ENCODE assay signal across 23 mouse cellular contexts in the genomic region with DNA sequence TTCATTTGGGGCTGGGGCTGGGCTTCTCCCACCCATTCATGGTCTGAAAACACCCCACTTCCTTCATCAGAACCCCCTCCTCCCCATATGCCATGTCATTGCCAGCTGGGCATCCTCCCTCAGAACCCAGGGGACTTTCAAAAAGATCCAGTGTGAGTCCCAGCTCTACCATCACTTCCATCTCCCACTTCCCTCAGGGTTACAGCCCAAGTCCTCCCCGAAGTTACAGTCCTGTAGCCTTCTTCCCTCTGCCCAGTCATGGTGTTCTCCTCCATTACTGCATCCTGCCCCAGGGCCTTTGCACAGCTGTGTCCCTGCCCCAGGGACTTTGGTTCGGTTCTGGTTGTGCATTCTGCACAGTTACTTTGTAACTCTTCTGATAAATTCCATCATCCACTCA. TPM values are rescaled to one million over a fixed set of nuclear protein-coding genes. Genes with fewer than 3 reads are reported as not detected.
DNase-seq lines count a peak whose midpoint lies in the region; ATAC-seq lines count a peak whose summit lies in the region.
"Had no signal": no experiment of that assay in that cellular context is flagged by ENCODE, and none has a peak within 500 bp of the region (broad histone marks: within the 10 kb centered on the region; RNA-seq: fewer than 3 reads in every experiment).

No protein-coding gene starts in this region.

- intact Hi-C loops in gastrocnemius, postnatal 36 days (cut with DNase I), result loop anchor here (5.0 kb wide), 1 partner anchor 167 kb away; no protein-coding TSS in a partner anchor

- no peak overlapping the region for H3K4me2 ChIP-seq in midbrain, embryonic 11.5 days
- H3K4me2 ChIP-seq in midbrain, embryonic 15.5 days, result no peak overlapping the region
- H3K4me2 ChIP-seq in kidney, embryonic 14.5 days (replicated peaks; ENCODE audit: low read depth, low read length), result no peak overlapping the region
- H3K4me2 ChIP-seq: embryonic facial prominence, embryonic 12.5 days; embryonic facial prominence, embryonic 15.5 days; forebrain, embryonic 12.5 days; forebrain, embryonic 15.5 days; heart, embryonic 12.5 days; heart, embryonic 15.5 days; hindbrain, embryonic 13.5 days; intestine, embryonic 15.5 days had no signal

- no peak overlapping the region for H3K4me3 ChIP-seq in midbrain, embryonic 11.5 days (ENCODE audit: low read depth, low read length)
- H3K4me3 ChIP-seq in midbrain, embryonic 15.5 days, result no peak overlapping the region
- no peak overlapping the region for H3K4me3 ChIP-seq in embryonic facial prominence, embryonic 10.5 days
- H3K4me3 ChIP-seq in kidney, embryonic 14.5 days (ENCODE audit: low read length), result no peak overlapping the region
- H3K4me3 ChIP-seq: embryonic facial prominence, embryonic 12.5 days; embryonic facial prominence, embryonic 15.5 days; forebrain, embryonic 12.5 days; forebrain, embryonic 15.5 days; heart, embryonic 12.5 days; heart, embryonic 15.5 days; hindbrain, embryonic 10.5 days; hindbrain, embryonic 13.5 days; intestine, embryonic 15.5 days had no signal

- no peaks in the 10 kb centered on the region for H3K4me1 ChIP-seq in midbrain, embryonic 11.5 days (ENCODE audit: control insufficient read depth, insufficient read depth, low read length)
- H3K4me1 ChIP-seq in midbrain, embryonic 15.5 days, result no peaks in the 10 kb centered on the region
- peaks cover 11% of the 10 kb centered on the region for H3K4me1 ChIP-seq in embryonic facial prominence, embryonic 10.5 days
- no peaks in the 10 kb centered on the region for H3K4me1 ChIP-seq in kidney, embryonic 14.5 days (ENCODE audit: control insufficient read depth, insufficient read depth, low read length)
- H3K4me1 ChIP-seq: embryonic facial prominence, embryonic 12.5 days; forebrain, embryonic 12.5 days; forebrain, embryonic 15.5 days had no signal

- H3K9ac ChIP-seq in midbrain, embryonic 11.5 days (ENCODE audit: low read length), result no peak overlapping the region
- H3K9ac ChIP-seq in midbrain, embryonic 15.5 days, result no peak overlapping the region
- H3K9ac ChIP-seq in kidney, embryonic 14.5 days (ENCODE audit: low read depth, low read length), result no peak overlapping the region
- H3K9ac ChIP-seq: embryonic facial prominence, embryonic 12.5 days; embryonic facial prominence, embryonic 15.5 days; forebrain, embryonic 12.5 days; forebrain, embryonic 15.5 days; heart, embryonic 12.5 days; heart, embryonic 15.5 days; hindbrain, embryonic 13.5 days; intestine, embryonic 15.5 days had no signal

- no peak overlapping the region for H3K27ac ChIP-seq in midbrain, embryonic 11.5 days (ENCODE audit: low read depth, low read length)
- no peak overlapping the region for H3K27ac ChIP-seq in midbrain, embryonic 15.5 days
- no peak overlapping the region for H3K27ac ChIP-seq in embryonic facial prominence, embryonic 10.5 days (replicated peaks)
- no peak overlapping the region for H3K27ac ChIP-seq in kidney, embryonic 14.5 days (ENCODE audit: low read depth, low read length)
- H3K27ac ChIP-seq: embryonic facial prominence, embryonic 12.5 days; embryonic facial prominence, embryonic 15.5 days; forebrain, embryonic 12.5 days; forebrain, embryonic 15.5 days; heart, embryonic 15.5 days; hindbrain, embryonic 10.5 days; hindbrain, embryonic 13.5 days; intestine, embryonic 15.5 days had no signal

- H3K9me3 ChIP-seq in midbrain, embryonic 11.5 days (ENCODE audit: control insufficient read depth, low read length), result no peaks in the 10 kb centered on the region
- H3K9me3 ChIP-seq in midbrain, embryonic 15.5 days, result no peaks in the 10 kb centered on the region
- no peaks in the 10 kb centered on the region for H3K9me3 ChIP-seq in embryonic facial prominence, embryonic 10.5 days
- H3K9me3 ChIP-seq in kidney, embryonic 14.5 days (ENCODE audit: control insufficient read depth, low read length), result no peaks in the 10 kb centered on the region
- H3K9me3 ChIP-seq: embryonic facial prominence, embryonic 12.5 days; embryonic facial prominence, embryonic 15.5 days; forebrain, embryonic 12.5 days; forebrain, embryonic 15.5 days; heart, embryonic 12.5 days; heart, embryonic 15.5 days; hindbrain, embryonic 10.5 days; hindbrain, embryonic 13.5 days; intestine, embryonic 15.5 days had no signal

- peaks cover 45% of the 10 kb centered on the region for H3K27me3 ChIP-seq in midbrain, embryonic 11.5 days (ENCODE audit: control insufficient read depth, insufficient read depth, low read length)
- H3K27me3 ChIP-seq in midbrain, embryonic 15.5 days (replicated peaks), result peaks cover 71% of the 10 kb centered on the region
- H3K27me3 ChIP-seq in embryonic facial prominence, embryonic 10.5 days (replicated peaks; ENCODE audit: low read depth, poor library complexity, severe bottlenecking), result peaks cover 90% of the 10 kb centered on the region
- H3K27me3 ChIP-seq in kidney, embryonic 14.5 days (ENCODE audit: control insufficient read depth, insufficient read depth, low read length), result peaks cover 83% of the 10 kb centered on the region

- 69% methylated on average over 2 of the region's 2 CpGs for WGBS in midbrain, embryonic 11.5 days
- WGBS in midbrain, embryonic 15.5 days, result 73% methylated on average over 2 of the region's 2 CpGs
- WGBS in embryonic facial prominence, embryonic 10.5 days, result 77% methylated on average over 2 of the region's 2 CpGs
- WGBS in kidney, embryonic 14.5 days, result 83% methylated on average over 2 of the region's 2 CpGs

- DNase-seq in gastrocnemius, postnatal 10 days, result peak; percentile 2
- DNase-seq in gastrocnemius, postnatal 36 days, result no peak
- peak; percentile 82 for DNase-seq in midbrain, embryonic 11.5 days (ENCODE audit: low spot score, missing footprints)
- peak; percentile 8 for DNase-seq in embryonic facial prominence, embryonic 10.5 days (ENCODE audit: low spot score)
- DNase-seq: adrenal gland, adult 8-10 months; adrenal gland, postnatal 25 days; cerebellum, adult 11-12 months; cerebellum, adult 8-10 months; heart, adult 18-20 months; heart, postnatal 10 days had no signal

- no peak for ATAC-seq in midbrain, embryonic 11.5 days (ENCODE audit: low FRiP score)
- no peak for ATAC-seq in midbrain, embryonic 15.5 days (replicated peaks)
- no peak for ATAC-seq in kidney, embryonic 14.5 days (ENCODE audit: low FRiP score, low TSS enrichment)
- ATAC-seq: activated CD4-positive, CD25-positive, alpha-beta regulatory T cell, adult 4 months; forebrain, embryonic 15.5 days; hindbrain, embryonic 16.5 days; intestine, embryonic 15.5 days had no signal

- no peaks in the 10 kb centered on the region for H3K36me3 ChIP-seq in midbrain, embryonic 11.5 days (ENCODE audit: control insufficient read depth, insufficient read depth, low read length)
- no peaks in the 10 kb centered on the region for H3K36me3 ChIP-seq in midbrain, embryonic 15.5 days (replicated peaks)
- H3K36me3 ChIP-seq in embryonic facial prominence, embryonic 10.5 days (replicated peaks), result no peaks in the 10 kb centered on the region
- H3K36me3 ChIP-seq in kidney, embryonic 14.5 days (ENCODE audit: control insufficient read depth, insufficient read depth, low read length), result no peaks in the 10 kb centered on the region
- H3K36me3 ChIP-seq: embryonic facial prominence, embryonic 12.5 days; embryonic facial prominence, embryonic 15.5 days; forebrain, embryonic 12.5 days; forebrain, embryonic 15.5 days; heart, embryonic 12.5 days; heart, embryonic 15.5 days; hindbrain, embryonic 10.5 days; hindbrain, embryonic 13.5 days; intestine, embryonic 15.5 days had no signal

RNA-seq across cellular contexts. Expression of a gene that starts 1.3 kb away (rescaled TPM):
- 100 to 1,000 TPM; 329 to 332 TPM for total RNA-seq in gastrocnemius, postnatal 10 days (2021)
- total RNA-seq in gastrocnemius, postnatal 36 days (2021), result 100 to 1,000 TPM; 219 to 237 TPM
- 6.6 and 6.9 TPM in 2 replicates for polyA plus RNA-seq in midbrain, embryonic 11.5 days (2014; fragmentation: Nextera tagmentation; extraction: Ambion mirVana)
- polyA plus RNA-seq in midbrain, embryonic 15.5 days (2015; fragmentation: Nextera tagmentation; extraction: Ambion mirVana), result 18.1 and 22.8 TPM in 2 replicates
- polyA plus RNA-seq in embryonic facial prominence, embryonic 10.5 days (2016; fragmentation: Nextera tagmentation; extraction: Ambion mirVana), result 12.5 and 20.2 TPM in 2 replicates
- 47.3 and 59.0 TPM in 2 replicates for polyA plus RNA-seq in kidney, embryonic 14.5 days (2014; fragmentation: Nextera tagmentation; extraction: Ambion mirVana)

RNA-seq across cellular contexts. Expression of a gene that starts 28.4 kb away (rescaled TPM):
- total RNA-seq in gastrocnemius, postnatal 10 days (2021), result under 1 TPM; 0.38 to 0.99 TPM
- total RNA-seq in gastrocnemius, postnatal 36 days (2021), result not detected
- 10.0 and 13.1 TPM in 2 replicates for polyA plus RNA-seq in midbrain, embryonic 11.5 days (2014; fragmentation: Nextera tagmentation; extraction: Ambion mirVana)
- 106 and 109 TPM in 2 replicates for polyA plus RNA-seq in midbrain, embryonic 15.5 days (2015; fragmentation: Nextera tagmentation; extraction: Ambion mirVana)
- 1.2 and 2.3 TPM in 2 replicates for polyA plus RNA-seq in embryonic facial prominence, embryonic 10.5 days (2016; fragmentation: Nextera tagmentation; extraction: Ambion mirVana)
- polyA plus RNA-seq in kidney, embryonic 14.5 days (2014; fragmentation: Nextera tagmentation; extraction: Ambion mirVana), result 0.28 and 0.36 TPM in 2 replicates

RNA-seq across cellular contexts. Expression of a gene that starts 42.1 kb away (rescaled TPM):
- total RNA-seq in gastrocnemius, postnatal 10 days (2021), result 10 to 100 TPM; 45.9 to 48.2 TPM
- 10 to 100 TPM; 42.1 to 44.9 TPM for total RNA-seq in gastrocnemius, postnatal 36 days (2021)
- polyA plus RNA-seq in midbrain, embryonic 11.5 days (2014; fragmentation: Nextera tagmentation; extraction: Ambion mirVana), result 40.4 and 44.5 TPM in 2 replicates
- polyA plus RNA-seq in midbrain, embryonic 15.5 days (2015; fragmentation: Nextera tagmentation; extraction: Ambion mirVana), result 69.7 and 73.8 TPM in 2 replicates
- 85.2 and 94.3 TPM in 2 replicates for polyA plus RNA-seq in embryonic facial prominence, embryonic 10.5 days (2016; fragmentation: Nextera tagmentation; extraction: Ambion mirVana)
- polyA plus RNA-seq in kidney, embryonic 14.5 days (2014; fragmentation: Nextera tagmentation; extraction: Ambion mirVana), result 59.1 and 76.6 TPM in 2 replicates

RNA-seq across cellular contexts. Expression of a gene that starts 45.8 kb away (rescaled TPM):
- total RNA-seq in gastrocnemius, postnatal 10 days (2021), result under 1 TPM; 0.56 to 0.61 TPM
- total RNA-seq in gastrocnemius, postnatal 36 days (2021), result 1 to 10 TPM in 1 of 2 experiments, under 1 TPM in 1; 0.46 to 1.5 TPM
- polyA plus RNA-seq in midbrain, embryonic 11.5 days (2014; fragmentation: Nextera tagmentation; extraction: Ambion mirVana), result 0.37 and 0.43 TPM in 2 replicates
- polyA plus RNA-seq in midbrain, embryonic 15.5 days (2015; fragmentation: Nextera tagmentation; extraction: Ambion mirVana), result 0.71 and 1.2 TPM in 2 replicates
- polyA plus RNA-seq in embryonic facial prominence, embryonic 10.5 days (2016; fragmentation: Nextera tagmentation; extraction: Ambion mirVana), result 0.28 and 0.51 TPM in 2 replicates
- polyA plus RNA-seq in kidney, embryonic 14.5 days (2014; fragmentation: Nextera tagmentation; extraction: Ambion mirVana), result 0.41 and 0.54 TPM in 2 replicates

Comparison
In these comparisons a context has a peak if more than half of its experiments do, and no peak if none do; other contexts are left out.
1. DNase-seq: peak in gastrocnemius, postnatal 10 days (single experiment), midbrain, embryonic 11.5 days (single experiment) and embryonic facial prominence, embryonic 10.5 days (single experiment); none in gastrocnemius, postnatal 36 days (0 of 2).